Mouse (Mus musculus): ENCODE data around the gene Plcd4.
"Not testable (repeated sequence)": the region's sequence is repeated elsewhere in the genome, so short reads cannot be mapped to it uniquely, and the experiment has no call there.

Gene Plcd4

GRCm38 (mm10) chr1:74542451-74542961, at the start of gene Plcd4:
TSS of gene Plcd4 (plus strand) at chr1:74542888.
- no peak for DNase-seq (ENCODE audit: low read depth, low spot score)

GRCm38 (mm10) chr1:74501106-74501505, 41.6 kb upstream of the Plcd4 start:
- DNase-seq (ENCODE audit: low read depth, low spot score) = no peak

GRCm38 (mm10) chr1:74505393-74505720, 37.3 kb upstream of the Plcd4 start:
- DNase-seq (ENCODE audit: low read depth, low spot score) = no peak

GRCm38 (mm10) chr1:74505721-74506464, 36.8 kb upstream of the Plcd4 start, which contains the start of gene Cnot9:
TSS of gene Cnot9 (plus strand) at chr1:74506058.
- DNase-seq (ENCODE audit: low read depth, low spot score) = peak; percentile 99

DNA sequence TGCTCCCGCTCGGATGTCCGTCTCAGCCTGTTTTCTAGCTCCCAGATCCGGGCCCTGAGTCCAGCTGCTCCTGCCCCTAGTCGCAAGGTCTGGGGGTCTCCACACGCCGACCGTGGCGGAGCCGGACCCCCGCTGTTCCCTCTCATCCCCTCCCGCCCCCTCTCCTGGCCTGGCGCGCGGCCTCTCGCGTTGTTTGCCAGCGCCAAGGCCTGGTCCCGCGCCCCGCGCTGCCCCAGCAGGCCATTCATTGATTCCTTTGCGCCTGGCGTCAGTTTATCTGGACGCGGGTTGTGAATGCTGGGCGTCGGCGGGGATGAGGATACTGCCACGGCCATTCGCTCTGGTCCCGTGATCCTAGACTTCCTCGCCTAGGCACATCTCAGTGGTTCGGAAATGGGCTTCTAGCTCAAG, 36.2 kb upstream of the Plcd4 start:
- no peak for DNase-seq (ENCODE audit: low read depth, low spot score)

- no peak for DNase-seq (ENCODE audit: low read depth, low spot score)
Observed at GRCm38 (mm10) chr1:74507780-74508179, 34.9 kb upstream of the Plcd4 start.

GRCm38 (mm10) chr1:74511306-74511705, 31.4 kb upstream of the Plcd4 start:
- DNase-seq (ENCODE audit: low read depth, low spot score) = no peak

DNA sequence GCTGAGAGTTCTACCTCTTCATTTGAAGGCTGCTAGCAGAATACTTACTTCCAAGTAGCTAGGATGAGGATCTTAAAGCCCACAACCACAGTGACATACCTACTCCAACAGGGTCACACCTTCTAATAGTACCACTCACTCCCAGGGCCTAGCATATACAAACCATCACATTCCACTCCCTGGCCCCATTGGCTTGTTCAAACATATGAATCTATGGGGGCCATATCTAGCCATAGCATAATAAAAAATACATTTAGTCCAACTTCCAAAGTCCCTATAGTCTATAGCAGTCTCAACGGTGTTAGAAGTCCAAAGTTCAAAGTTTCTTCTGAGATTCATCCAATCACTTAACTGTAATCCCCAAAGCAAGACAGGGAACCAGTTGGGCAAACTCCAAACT, 29.7 kb upstream of the Plcd4 start:
- DNase-seq (ENCODE audit: low read depth, low spot score) = not testable (repeated sequence)

GRCm38 (mm10) chr1:74519875-74520274, 22.8 kb upstream of the Plcd4 start:
- DNase-seq (ENCODE audit: low read depth, low spot score) = no peak

- no peak for DNase-seq (ENCODE audit: low read depth, low spot score)
Observed at GRCm38 (mm10) chr1:74524746-74525145, 17.9 kb upstream of the Plcd4 start.

- no peak for DNase-seq (ENCODE audit: low read depth, low spot score)
Observed at GRCm38 (mm10) chr1:74528589-74528988, 14.1 kb upstream of the Plcd4 start.

DNA sequence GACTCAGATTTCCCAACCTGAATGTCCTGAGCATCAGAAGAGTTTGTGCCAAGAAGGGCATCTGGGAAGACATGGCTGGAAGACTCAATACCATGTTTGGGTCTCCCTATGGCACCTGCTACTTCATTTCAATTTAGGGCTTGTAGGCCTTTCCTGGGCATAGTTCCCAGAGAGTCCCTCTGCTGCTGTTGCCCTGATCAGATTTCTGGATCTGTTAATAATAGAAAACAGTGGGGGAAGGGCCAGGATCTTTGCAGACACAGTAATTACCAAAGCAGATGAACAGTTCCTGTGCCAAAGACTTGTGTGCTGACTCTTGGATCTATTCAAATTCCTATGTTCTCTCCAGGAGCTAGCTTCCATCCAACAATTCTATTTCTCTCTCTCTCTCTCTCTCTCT, 4.0 kb upstream of the Plcd4 start:
- no peak for DNase-seq (ENCODE audit: low read depth, low spot score)

DNA sequence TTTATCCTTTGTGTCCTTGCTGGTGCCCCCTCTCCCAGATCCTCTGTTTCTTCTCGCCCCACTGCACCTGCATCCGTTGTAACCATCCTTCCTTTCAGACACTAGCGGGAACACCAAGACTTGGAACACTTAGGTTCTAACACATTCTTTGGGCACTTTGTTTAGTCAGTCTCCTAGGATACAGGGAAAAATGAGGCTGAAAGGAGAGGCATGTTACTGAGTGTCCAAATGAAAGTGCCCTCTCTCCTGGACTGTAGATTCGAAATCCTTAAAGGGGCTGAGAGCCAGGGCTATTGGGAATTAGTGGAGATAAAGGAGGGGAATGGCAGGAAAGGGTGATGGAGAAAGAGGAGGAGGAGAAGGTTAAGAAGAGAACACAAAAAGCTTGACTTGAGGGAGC, 1.5 kb downstream of the Plcd4 start, which contains the start of gene Usp37:
Usp37 (minus strand) TSS at position 101 of the 400 bp plus-strand sequence.
- no peak for DNase-seq (ENCODE audit: low read depth, low spot score)

- no peak for DNase-seq (ENCODE audit: low read depth, low spot score)
Observed at GRCm38 (mm10) chr1:74559061-74559460, 16.4 kb downstream of the Plcd4 start.

GRCm38 (mm10) chr1:74565834-74566233, 23.1 kb downstream of the Plcd4 start:
- DNase-seq (ENCODE audit: low read depth, low spot score) = no peak

GRCm38 (mm10) chr1:74569739-74570719, 27.3 kb downstream of the Plcd4 start:
- no peak for DNase-seq (ENCODE audit: low read depth, low spot score)

- DNase-seq (ENCODE audit: low read depth, low spot score) = no peak
Observed at GRCm38 (mm10) chr1:74582621-74583020, 39.9 kb downstream of the Plcd4 start.

DNA sequence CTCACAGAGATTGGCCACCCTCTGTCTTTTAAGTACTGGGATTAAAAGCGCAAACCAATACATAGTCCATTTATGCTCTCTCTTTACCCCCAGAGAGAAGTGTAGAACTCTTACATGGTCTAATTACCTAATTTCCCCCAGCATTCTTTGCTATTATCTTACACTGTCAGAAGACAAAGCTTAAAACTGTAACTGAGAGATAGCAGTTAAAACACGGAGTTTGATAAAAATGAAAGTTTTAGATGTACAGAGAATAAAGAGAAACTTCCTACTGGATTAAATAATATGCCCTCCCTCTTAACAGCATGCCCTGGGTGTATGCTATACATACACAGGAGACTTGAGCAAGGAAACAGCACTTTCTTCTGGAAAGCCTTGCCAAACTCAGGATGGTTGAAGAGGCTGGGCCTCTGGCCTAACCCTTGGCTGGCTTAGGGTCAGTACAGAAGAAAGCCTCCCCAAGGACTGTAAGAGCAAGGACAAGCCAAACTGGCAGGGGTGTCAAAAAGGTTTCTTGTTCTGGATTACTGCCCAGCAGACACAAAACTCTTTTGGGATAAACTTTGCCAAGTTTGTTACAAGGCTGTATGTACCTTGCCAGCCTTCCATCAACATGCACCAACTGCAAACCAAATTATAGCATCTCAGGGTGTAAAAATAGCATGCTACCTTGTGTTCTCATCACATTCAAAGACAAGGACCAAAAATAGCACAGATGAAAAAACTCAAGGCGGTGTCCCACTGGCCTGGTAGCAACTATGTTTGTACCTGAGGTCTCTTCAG, 42.1 kb downstream of the Plcd4 start:
- no peak for DNase-seq (ENCODE audit: low read depth, low spot score)

DNA sequence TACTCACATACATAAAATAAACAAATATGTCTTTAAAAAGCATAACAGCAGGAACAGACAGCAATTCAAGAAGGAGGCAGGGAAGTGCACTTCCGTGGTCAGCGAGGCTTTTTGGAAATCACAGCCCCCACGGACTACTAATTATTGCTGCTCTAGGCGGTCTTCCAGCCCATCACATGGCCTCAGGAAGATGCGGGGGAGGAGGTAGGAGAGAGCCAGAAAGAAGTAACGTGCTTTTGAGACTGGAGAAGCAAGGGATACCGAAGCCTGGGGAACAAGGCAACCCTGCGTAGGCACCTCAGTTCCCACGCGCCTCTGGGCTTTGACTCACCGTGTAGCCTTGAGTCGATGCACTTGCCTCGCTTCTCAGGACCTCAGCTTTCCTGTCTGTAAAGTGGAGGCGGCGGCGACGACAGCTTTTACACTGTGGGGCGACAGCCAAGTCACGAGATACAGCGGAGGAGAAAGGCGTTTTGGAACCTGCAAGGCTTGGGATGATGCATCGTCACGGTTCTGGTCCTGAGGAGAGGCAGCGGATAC, 44.6 kb downstream of the Plcd4 start:
- DNase-seq (ENCODE audit: low read depth, low spot score) = no peak

GRCm38 (mm10) chr1:74587773-74588445, 45.2 kb downstream of the Plcd4 start, which contains the start of the genes Zfp142 and Bcs1l:
TSS of gene Zfp142 (minus strand) at chr1:74588246.
TSS of gene Bcs1l (plus strand) at chr1:74588289.
- DNase-seq (ENCODE audit: low read depth, low spot score) = peak; percentile 98
